Comparison of ENCODE assay signal across 23 mouse cellular contexts in the genomic region with DNA sequence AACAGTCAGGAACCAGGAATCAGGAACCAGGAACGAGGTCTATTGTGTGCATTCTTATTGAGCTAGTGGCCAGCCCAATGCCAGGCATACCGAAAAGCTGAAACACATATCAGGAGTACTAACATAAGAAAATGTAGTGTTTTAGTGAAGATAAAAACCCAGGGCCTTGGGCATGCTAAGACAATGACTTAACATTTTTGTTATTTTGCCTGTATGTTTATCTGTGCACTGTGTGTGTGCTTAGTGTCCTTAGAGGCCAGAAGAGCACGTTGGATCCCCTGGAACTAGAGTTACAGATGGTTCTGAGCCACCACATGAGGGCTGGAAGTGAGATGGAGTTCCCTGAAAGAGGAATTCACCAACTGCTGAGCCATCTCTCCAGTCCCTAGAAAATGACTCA. TPM values are rescaled to one million over a fixed set of nuclear protein-coding genes. Genes with fewer than 3 reads are reported as not detected.
DNase-seq lines count a peak whose midpoint lies in the region; ATAC-seq and TF ChIP-seq lines count a peak whose summit lies in the region.
"Had no signal": no experiment of that assay in that cellular context is flagged by ENCODE, and none has a peak within 500 bp of the region (broad histone marks: within the 10 kb centered on the region; RNA-seq: fewer than 3 reads in every experiment).

No protein-coding gene starts in this region.

- peak; percentile 59 for TF ChIP-seq EP300 in liver, postnatal 0 days (IDR thresholded peaks at IDR 0.05; ENCODE audit: low read depth)

- no peak for DNase-seq in heart, embryonic 10.5 days (ENCODE audit: low spot score)
- no peak for DNase-seq in heart, adult 11 months
- DNase-seq in c-Kit-positive CD71-positive TER-119-positive erythroid progenitor cells, embryonic 14.5 days (ENCODE audit: low spot score) = peak; percentile 56
- no peak for DNase-seq in liver, postnatal 0 days
- no peak for DNase-seq in lung, postnatal 25 days (ENCODE audit: low spot score)
- DNase-seq in kidney, postnatal 14 days = no peak
- DNase-seq: adrenal gland, postnatal 14 days; cerebellum, adult 9-10 months; heart, adult 18-20 months; heart, postnatal 36 days; kidney, adult 18-20 months; kidney, postnatal 25 days; layer of hippocampus, adult 9-11 months; lung, postnatal 10 days; right cerebral cortex, postnatal 4 days had no signal

- H3K27me3 ChIP-seq in heart, embryonic 10.5 days (ENCODE audit: insufficient read depth, poor library complexity, severe bottlenecking) = no peaks in the 10 kb centered on the region
- no peaks in the 10 kb centered on the region for H3K27me3 ChIP-seq in liver, postnatal 0 days (ENCODE audit: insufficient read depth, low read length)
- H3K27me3 ChIP-seq: CH12.LX; hindbrain, embryonic 15.5 days; Patski had no signal

- H3K4me3 ChIP-seq in heart, embryonic 10.5 days = no peak overlapping the region
- H3K4me3 ChIP-seq in liver, postnatal 0 days (ENCODE audit: low read depth, low read length) = no peak overlapping the region
- H3K4me3 ChIP-seq: hindbrain, embryonic 15.5 days; midbrain, embryonic 10.5 days had no signal

- peaks cover 51% of the 10 kb centered on the region for H3K4me1 ChIP-seq in heart, embryonic 10.5 days
- H3K4me1 ChIP-seq in liver, postnatal 0 days (ENCODE audit: insufficient read depth) = peaks cover 32% of the 10 kb centered on the region

- H3K4me2 ChIP-seq in liver, postnatal 0 days (ENCODE audit: low read depth, low read length) = peak overlapping the region; percentile 42
- H3K4me2 ChIP-seq: hindbrain, embryonic 15.5 days had no signal

- peak overlapping the region; percentile 69; the same call in 1 of the 2 replicates for H3K27ac ChIP-seq in heart, embryonic 10.5 days
- H3K27ac ChIP-seq in liver, postnatal 0 days (ENCODE audit: low read depth) = peak overlapping the region; percentile 30
- H3K27ac ChIP-seq: hindbrain, embryonic 15.5 days; midbrain, embryonic 10.5 days had no signal

- no peaks in the 10 kb centered on the region for H3K9me3 ChIP-seq in heart, embryonic 10.5 days
- H3K9me3 ChIP-seq in liver, postnatal 0 days (ENCODE audit: low read length) = no peaks in the 10 kb centered on the region
- H3K9me3 ChIP-seq: hindbrain, embryonic 15.5 days; midbrain, embryonic 10.5 days had no signal

- TF ChIP-seq CTCF in liver, postnatal 0 days (IDR thresholded peaks at IDR 0.05; ENCODE audit: low read depth) = no peak

- 69% methylated on average over 3 of the region's 3 CpGs for WGBS in heart, embryonic 10.5 days
- 43% methylated on average over 3 of the region's 3 CpGs for WGBS in liver, postnatal 0 days (ENCODE audit: insufficient replicate concordance)

- ATAC-seq in erythroid progenitor cell, adult 5-6 weeks (replicated peaks; ENCODE audit: low FRiP score, poor library complexity, severe bottlenecking) = peak; percentile 63
- ATAC-seq in liver, postnatal 0 days = peak; percentile 67
- ATAC-seq in megakaryocyte, adult 5-6 weeks (ENCODE audit: poor library complexity, severe bottlenecking) = no peak
- ATAC-seq: activated CD4-positive, CD25-positive, alpha-beta regulatory T cell, adult 4 months; forebrain, embryonic 16.5 days; Patski had no signal

- no peaks in the 10 kb centered on the region for H3K36me3 ChIP-seq in heart, embryonic 10.5 days
- no peaks in the 10 kb centered on the region for H3K36me3 ChIP-seq in liver, postnatal 0 days (replicated peaks; ENCODE audit: insufficient read depth, low read length)
- H3K36me3 ChIP-seq: hindbrain, embryonic 15.5 days; midbrain, embryonic 10.5 days had no signal

- peak overlapping the region; percentile 30; the same call in 1 of the 2 replicates for H3K9ac ChIP-seq in liver, postnatal 0 days (replicated peaks)
- H3K9ac ChIP-seq: hindbrain, embryonic 15.5 days had no signal

RNA-seq across cellular contexts. Expression of a gene that starts 7.7 kb away (rescaled TPM):
- polyA plus RNA-seq in heart, embryonic 10.5 days (2016; fragmentation: Nextera tagmentation; extraction: Ambion mirVana) = 66.8 and 75.2 TPM in 2 replicates
- total RNA-seq in erythroid progenitor cell, adult 5-6 weeks (2015; ENCODE audit: low replicate concordance) = 5.0 and 10.1 TPM in 2 replicates
- total RNA-seq in erythroid progenitor cell, adult 5-6 weeks (2017; ENCODE audit: low replicate concordance) = 9.8 and 11.3 TPM in 2 replicates
- polyA plus RNA-seq in liver, postnatal 0 days (2015; fragmentation: Nextera tagmentation; extraction: Ambion mirVana) = 29.6 and 30.8 TPM in 2 replicates
- total RNA-seq in megakaryocyte, adult 5-6 weeks (2015) = 34.2 and 38.5 TPM in 2 replicates
- total RNA-seq in megakaryocyte, adult 5-6 weeks (2017) = 13.3 and 15.0 TPM in 2 replicates

RNA-seq across cellular contexts. Expression of a gene that starts 22.4 kb away (rescaled TPM):
- polyA plus RNA-seq in heart, embryonic 10.5 days (2016; fragmentation: Nextera tagmentation; extraction: Ambion mirVana) = 0.28 and 0.60 TPM in 2 replicates
- 0.84 TPM in 1 of 2 replicates, not detected in the other for total RNA-seq in erythroid progenitor cell, adult 5-6 weeks (2015; ENCODE audit: low replicate concordance)
- 1.8 TPM in 1 of 2 replicates, not detected in the other for total RNA-seq in erythroid progenitor cell, adult 5-6 weeks (2017; ENCODE audit: low replicate concordance)
- 1.0 and 1.3 TPM in 2 replicates for polyA plus RNA-seq in liver, postnatal 0 days (2015; fragmentation: Nextera tagmentation; extraction: Ambion mirVana)
- total RNA-seq in megakaryocyte, adult 5-6 weeks (2015) = 1.9 and 2.5 TPM in 2 replicates
- 2.1 and 3.7 TPM in 2 replicates for total RNA-seq in megakaryocyte, adult 5-6 weeks (2017)

RNA-seq across cellular contexts. Expression of a gene that starts 44.7 kb away (rescaled TPM):
- polyA plus RNA-seq in heart, embryonic 10.5 days (2016; fragmentation: Nextera tagmentation; extraction: Ambion mirVana) = 2.5 and 3.4 TPM in 2 replicates
- total RNA-seq in erythroid progenitor cell, adult 5-6 weeks (2015; ENCODE audit: low replicate concordance) = 4.2 TPM in 1 of 2 replicates, not detected in the other
- 8.1 TPM in 1 of 2 replicates, not detected in the other for total RNA-seq in erythroid progenitor cell, adult 5-6 weeks (2017; ENCODE audit: low replicate concordance)
- polyA plus RNA-seq in liver, postnatal 0 days (2015; fragmentation: Nextera tagmentation; extraction: Ambion mirVana) = 1.2 and 1.3 TPM in 2 replicates
- 10.2 and 11.7 TPM in 2 replicates for total RNA-seq in megakaryocyte, adult 5-6 weeks (2015)
- total RNA-seq in megakaryocyte, adult 5-6 weeks (2017) = 9.1 and 13.4 TPM in 2 replicates
